Mouse (Mus musculus) CD8-positive naive resting alpha-beta T cell, adult 2 months (primary cell): ENCODE measurements around the gene Lpar5.

Source experiments
- DNase-seq, 2 experiments: peaks; one replicate each; pipeline ENCODE4 v3.0.0; 2022; ENCODE audit warnings: low read depth in 2 of 2, low spot score in 2 of 2

Gene Lpar5

GRCm38 (mm10) chr6:125112553-125112952, 44.8 kb downstream of the Lpar5 start:
- no peak for DNase-seq

- no peak for DNase-seq
These were observed 51.7 kb downstream of the Lpar5 start for GRCm38 (mm10) chr6:125119387-125119786.

GRCm38 (mm10) chr6:125128724-125129123, 61.0 kb downstream of the Lpar5 start:
- no peak for DNase-seq

- no peak for DNase-seq
These were observed 62.1 kb downstream of the Lpar5 start for GRCm38 (mm10) chr6:125129710-125130402.

- peak; percentile 82 to 83 for DNase-seq
These were observed 63.8 kb downstream of the Lpar5 start, which contains the start of gene Nop2 for GRCm38 (mm10) chr6:125131302-125132156. Gene Nop2 (plus strand): TSS chr6:125131909.
